Mouse (Mus musculus): Measurements from ENCODE around the gene Rpn2.

DNA sequence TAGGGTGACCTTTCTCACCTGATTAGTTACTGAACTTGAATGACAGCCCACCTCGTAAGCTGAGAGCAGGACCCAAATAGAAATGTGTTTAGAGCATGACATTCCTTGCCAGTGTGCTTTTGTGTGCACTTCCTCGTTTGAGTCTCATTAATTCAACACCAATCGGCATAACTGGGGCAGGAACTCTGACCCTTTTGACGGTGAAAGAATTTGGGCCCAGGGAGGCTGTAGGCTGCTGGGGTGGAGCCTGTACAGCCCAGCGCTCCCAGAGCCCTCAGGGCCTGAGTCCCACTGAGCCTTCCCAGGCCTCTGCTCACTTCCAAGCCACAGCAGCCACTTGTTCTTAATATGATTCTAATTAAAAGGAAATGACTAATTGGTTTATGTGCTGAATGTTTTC lies 42.1 kb downstream of the Rpn2 start:
- TF ChIP-seq CTCF (IDR thresholded peaks at IDR 0.05; ENCODE audit: extremely low read depth, insufficient read length, insufficient replicate concordance, low read depth, low read length) (no peak), POLR2A (IDR thresholded peaks at IDR 0.05; ENCODE audit: low read depth, low read length) (no peak)
